Mouse (Mus musculus): ENCODE results near the gene Usp32.

- TF ChIP-seq CTCF (IDR thresholded peaks at IDR 0.05), result no peak
- no peak for TF ChIP-seq EP300 (IDR thresholded peaks at IDR 0.05)
Observed at GRCm38 (mm10) chr11:84992996-84993395, 147.0 kb downstream of the Usp32 start.
